Mouse (Mus musculus): ENCODE data around the gene Nupr1. TPM values are rescaled to one million over a fixed set of nuclear protein-coding genes. Genes with fewer than 3 reads are reported as not detected.

The Nupr1 gene
- polyA plus RNA-seq, 1 experiment from 2014 or later: 23.4 TPM

GRCm38 (mm10) chr7:126642545-126643243 is 12.0 kb upstream of the Nupr1 start:
- Histone ChIP-seq H3K9ac (no peak overlapping the region), H3K9me3 (no peaks in the 10 kb centered on the region), H3K4me1 (no peaks in the 10 kb centered on the region), H3K4me3 (no peak overlapping the region), H3K36me3 (no peaks in the 10 kb centered on the region), H3K27ac (no peak overlapping the region), H3K4me2 (no peak overlapping the region), H3K27me3 (no peaks in the 10 kb centered on the region)
- 65% methylated on average over 5 of the region's 5 CpGs for WGBS
- ATAC-seq (ENCODE audit: borderline replicate concordance, extremely low read depth, low FRiP score, low TSS enrichment): no peak

- H3K4me3 ChIP-seq: no peak overlapping the region
- no peak overlapping the region for H3K4me2 ChIP-seq
- no peaks in the 10 kb centered on the region for H3K27me3 ChIP-seq
- no peaks in the 10 kb centered on the region for H3K36me3 ChIP-seq
- 12% methylated on average over 4 of the region's 4 CpGs for WGBS
- ATAC-seq (ENCODE audit: borderline replicate concordance, extremely low read depth, low FRiP score, low TSS enrichment): 0 out of 2 replicates have a peak, but pooled peaks have one; percentile 19
- H3K9ac ChIP-seq: no peak overlapping the region
- H3K27ac ChIP-seq: peak overlapping the region; percentile 41
- H3K9me3 ChIP-seq: no peaks in the 10 kb centered on the region
- H3K4me1 ChIP-seq: no peaks in the 10 kb centered on the region
These were observed 6.3 kb upstream of the Nupr1 start for GRCm38 (mm10) chr7:126636733-126637520.

- no peaks in the 10 kb centered on the region for H3K4me1 ChIP-seq
- H3K36me3 ChIP-seq: no peaks in the 10 kb centered on the region
- ATAC-seq (ENCODE audit: borderline replicate concordance, extremely low read depth, low FRiP score, low TSS enrichment): no peak
- H3K4me2 ChIP-seq: no peak overlapping the region
- H3K4me3 ChIP-seq: no peak overlapping the region
- no peaks in the 10 kb centered on the region for H3K9me3 ChIP-seq
- no peak overlapping the region for H3K27ac ChIP-seq
- H3K9ac ChIP-seq: no peak overlapping the region
- H3K27me3 ChIP-seq: no peaks in the 10 kb centered on the region
These were observed 4.7 kb upstream of the Nupr1 start for GRCm38 (mm10) chr7:126635375-126635774.

- Histone ChIP-seq H3K9ac (no peak overlapping the region), H3K27ac (no peak overlapping the region), H3K4me3 (no peak overlapping the region), H3K36me3 (no peaks in the 10 kb centered on the region), H3K4me1 (no peaks in the 10 kb centered on the region), H3K4me2 (no peak overlapping the region), H3K9me3 (no peaks in the 10 kb centered on the region), H3K27me3 (no peaks in the 10 kb centered on the region)
- ATAC-seq (ENCODE audit: borderline replicate concordance, extremely low read depth, low FRiP score, low TSS enrichment): no peak
- WGBS: 76% methylated on average over 2 of the region's 2 CpGs
These were observed 1.8 kb upstream of the Nupr1 start for GRCm38 (mm10) chr7:126632478-126632877.

GRCm38 (mm10) chr7:126629915-126630314 is 746 bp downstream of the Nupr1 start:
- no peaks in the 10 kb centered on the region for H3K9me3 ChIP-seq
- no peaks in the 10 kb centered on the region for H3K36me3 ChIP-seq
- H3K27ac ChIP-seq: no peak overlapping the region
- no peak overlapping the region for H3K9ac ChIP-seq
- H3K27me3 ChIP-seq: no peaks in the 10 kb centered on the region
- H3K4me1 ChIP-seq: peaks cover 8% of the 10 kb centered on the region; the same call in 1 of the 2 replicates
- no peak overlapping the region for H3K4me2 ChIP-seq
- H3K4me3 ChIP-seq: no peak overlapping the region
- no peak for ATAC-seq (ENCODE audit: borderline replicate concordance, extremely low read depth, low FRiP score, low TSS enrichment)
- 54% methylated on average over 3 of the region's 3 CpGs for WGBS

- Histone ChIP-seq H3K36me3 (no peaks in the 10 kb centered on the region), H3K4me1 (peaks cover 10% of the 10 kb centered on the region; the same call in 1 of the 2 replicates), H3K9me3 (no peaks in the 10 kb centered on the region), H3K4me3 (no peak overlapping the region), H3K9ac (no peak overlapping the region), H3K27ac (no peak overlapping the region), H3K4me2 (no peak overlapping the region), H3K27me3 (no peaks in the 10 kb centered on the region)
- 46% methylated on average over 6 of the region's 6 CpGs for WGBS
- no peak for ATAC-seq (ENCODE audit: borderline replicate concordance, extremely low read depth, low FRiP score, low TSS enrichment)
These were observed 2.5 kb downstream of the Nupr1 start for GRCm38 (mm10) chr7:126628111-126628510.

- Histone ChIP-seq H3K36me3 (no peaks in the 10 kb centered on the region), H3K27ac (no peak overlapping the region), H3K9me3 (no peaks in the 10 kb centered on the region), H3K4me3 (no peak overlapping the region), H3K4me2 (no peak overlapping the region), H3K9ac (no peak overlapping the region), H3K4me1 (peaks cover 15% of the 10 kb centered on the region), H3K27me3 (no peaks in the 10 kb centered on the region)
- WGBS: 80% methylated on average over 3 of the region's 3 CpGs
- ATAC-seq (ENCODE audit: borderline replicate concordance, extremely low read depth, low FRiP score, low TSS enrichment): peak; percentile 37; the same call in 1 of the 2 replicates
These were observed 4.7 kb downstream of the Nupr1 start for GRCm38 (mm10) chr7:126625807-126626600.

- H3K4me1 ChIP-seq: peaks cover 15% of the 10 kb centered on the region
- peak overlapping the region; percentile 2; the same call in 1 of the 2 replicates for H3K4me2 ChIP-seq
- no peak overlapping the region for H3K9ac ChIP-seq
- peak; percentile 89 for ATAC-seq (ENCODE audit: borderline replicate concordance, extremely low read depth, low FRiP score, low TSS enrichment)
- H3K4me3 ChIP-seq: 0 out of 2 replicates have a peak overlapping the region, but pooled peaks have one; percentile 11
- no peaks in the 10 kb centered on the region for H3K27me3 ChIP-seq
- H3K27ac ChIP-seq: peak overlapping the region; percentile 30; the same call in 1 of the 2 replicates
- H3K9me3 ChIP-seq: no peaks in the 10 kb centered on the region
- H3K36me3 ChIP-seq: no peaks in the 10 kb centered on the region
- 24% methylated on average over 6 of the region's 6 CpGs for WGBS
These were observed 5.3 kb downstream of the Nupr1 start for GRCm38 (mm10) chr7:126625369-126625768.

- peaks cover 20% of the 10 kb centered on the region for H3K4me1 ChIP-seq
- no peaks in the 10 kb centered on the region for H3K27me3 ChIP-seq
- no peak overlapping the region for H3K9ac ChIP-seq
- H3K36me3 ChIP-seq: no peaks in the 10 kb centered on the region
- H3K27ac ChIP-seq: peak overlapping the region; percentile 30; the same call in 1 of the 2 replicates
- 58% methylated on average over 16 of the region's 16 CpGs for WGBS
- peak overlapping the region; percentile 2; the same call in 1 of the 2 replicates for H3K4me2 ChIP-seq
- no peak for ATAC-seq (ENCODE audit: borderline replicate concordance, extremely low read depth, low FRiP score, low TSS enrichment)
- H3K4me3 ChIP-seq: 0 out of 2 replicates have a peak overlapping the region, but pooled peaks have one; percentile 11
- H3K9me3 ChIP-seq: no peaks in the 10 kb centered on the region
These were observed 5.9 kb downstream of the Nupr1 start for GRCm38 (mm10) chr7:126624774-126625173.

- H3K36me3 ChIP-seq: no peaks in the 10 kb centered on the region
- H3K9ac ChIP-seq: no peak overlapping the region
- ATAC-seq (ENCODE audit: borderline replicate concordance, extremely low read depth, low FRiP score, low TSS enrichment): no peak
- H3K4me1 ChIP-seq: peaks cover 20% of the 10 kb centered on the region
- no peak overlapping the region for H3K4me2 ChIP-seq
- no peaks in the 10 kb centered on the region for H3K9me3 ChIP-seq
- WGBS: 76% methylated on average over 1 of the region's 1 CpGs
- H3K27ac ChIP-seq: no peak overlapping the region
- no peak overlapping the region for H3K4me3 ChIP-seq
- no peaks in the 10 kb centered on the region for H3K27me3 ChIP-seq
These were observed 7.3 kb downstream of the Nupr1 start for GRCm38 (mm10) chr7:126623381-126623780.

- Histone ChIP-seq H3K4me3 (no peak overlapping the region), H3K9ac (no peak overlapping the region), H3K36me3 (no peaks in the 10 kb centered on the region), H3K9me3 (no peaks in the 10 kb centered on the region), H3K4me2 (no peak overlapping the region), H3K27ac (peak overlapping the region; percentile 20; the same call in 1 of the 2 replicates), H3K27me3 (no peaks in the 10 kb centered on the region), H3K4me1 (peaks cover 20% of the 10 kb centered on the region)
- 58% methylated on average over 9 of the region's 9 CpGs for WGBS
- ATAC-seq (ENCODE audit: borderline replicate concordance, extremely low read depth, low FRiP score, low TSS enrichment): no peak
These were observed 9.0 kb downstream of the Nupr1 start for GRCm38 (mm10) chr7:126621452-126622359.

Data from lung, embryonic 15.5 days (tissue).